Mouse (Mus musculus) bone marrow, adult 2 months (tissue): Measurements from ENCODE around the gene Llcfc1.

ENCODE experiments used
- CTCF ChIP-seq: fragments of 200-500 bp; IDR thresholded peaks from 2 replicates; pipeline ENCODE4 v1.5.1; 2011; ENCODE audit warnings: low read length, control low read depth; ENCODE audit not compliant: control insufficient read depth, insufficient read depth
- POLR2A ChIP-seq: fragments of 200-500 bp; IDR thresholded peaks from 2 replicates; pipeline ENCODE4 v1.6.1; 2011; ENCODE audit warnings: low read depth, mild to moderate bottlenecking, control low read depth, low read length, borderline replicate concordance; ENCODE audit not compliant: control insufficient read depth

DNA sequence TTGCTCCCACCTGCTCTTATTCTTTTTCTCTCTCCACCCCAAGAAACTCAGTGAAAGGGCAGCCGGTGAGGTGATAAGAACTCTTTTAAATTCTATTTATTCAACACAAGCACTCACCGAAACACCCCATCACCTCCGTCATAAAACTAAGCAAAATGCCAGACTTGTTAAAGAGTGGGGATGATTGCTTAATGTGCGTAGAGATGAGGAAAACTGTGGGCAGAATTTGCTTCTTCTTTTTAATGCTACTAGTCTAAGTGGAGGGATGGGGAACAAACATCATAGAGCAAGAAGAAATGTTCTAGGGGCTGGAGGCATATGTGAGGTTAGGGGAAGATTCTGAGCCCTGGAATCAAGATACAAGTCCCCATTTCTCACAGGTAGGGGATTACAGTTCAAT is 41.5 kb upstream of the Llcfc1 start:
- TF ChIP-seq CTCF (no peak), POLR2A (no peak)
